Mouse (Mus musculus): ENCODE data around the gene Tap1. TPM values are rescaled to one million over a fixed set of nuclear protein-coding genes. Genes with fewer than 3 reads are reported as not detected.

The Tap1 gene
- total and polyA plus RNA-seq, 3 experiments: 102 to 184 (median 157) TPM

DNA sequence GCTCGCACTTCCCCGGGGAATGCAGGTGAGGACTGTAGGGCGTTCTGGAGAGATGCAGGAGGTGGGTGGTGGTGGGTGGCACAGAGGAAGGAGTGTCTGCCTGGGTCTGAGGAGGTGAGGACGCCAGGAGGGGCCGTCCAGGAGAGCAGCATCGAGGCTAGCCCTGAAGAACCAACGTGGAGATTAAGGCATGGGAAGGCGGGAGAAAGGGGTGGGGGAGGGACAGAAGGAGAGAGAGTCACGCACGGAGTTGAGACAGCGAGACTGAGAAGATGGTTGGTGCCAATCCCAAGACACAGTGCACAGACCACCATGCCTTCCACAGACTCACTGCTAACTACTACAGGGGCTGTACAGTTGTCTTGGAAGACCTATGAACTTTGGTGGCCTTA lies 11.2 kb downstream of the Tap1 start:
- in situ Hi-C loops (cut with MboI; ENCODE audit: low pct_ligation_motif_present, low pct_unique_long_range_greater_than_20kb, low sequenced_read_pairs): no loop called here
- dilution Hi-C loops (cut with MboI; ENCODE audit: extremely low pct_ligation_motif_present, extremely low pct_unique_long_range_greater_than_20kb, low sequenced_read_pairs): no loop called here
- Histone ChIP-seq H3K4me1 (ENCODE audit: control insufficient read depth in 1 of 2, insufficient read depth in 2 of 2) (peaks cover 25 to 61% of the 10 kb centered on the region in 2 experiments), H3K79me2 (replicated peaks; ENCODE audit: control insufficient read depth, extremely low read depth, insufficient read depth, poor library complexity, severe bottlenecking) (peaks cover 51% of the 10 kb centered on the region), H3K9ac (ENCODE audit: insufficient read depth, low read depth) (peak overlapping the region; percentile 100), H3K4me2 (ENCODE audit: insufficient read depth, low read depth, poor library complexity, severe bottlenecking) (peak overlapping the region; percentile 65; the same call in 1 of the 2 replicates), H3K4me3 (replicated peaks in 1 of 3; ENCODE audit: low read depth in 2 of 3, low read length in 2 of 3, poor library complexity in 1 of 3) (peak overlapping the region; percentile 85 to 99 (median 93)), H3K9me3 (replicated peaks; ENCODE audit: low read length) (no peaks in the 10 kb centered on the region), H3K27ac (ENCODE audit: insufficient read depth, low read depth) (peak overlapping the region; percentile 93), H3K27me3 (replicated peaks) (no peaks in the 10 kb centered on the region), H3K36me3 (replicated peaks in 1 of 2; ENCODE audit: control insufficient read depth in 1 of 2, insufficient read depth in 1 of 2, low read length in 1 of 2) (peaks cover 49 to 67% of the 10 kb centered on the region in 2 experiments)
- 0 out of 2 replicates have a peak, but pooled peaks have one; percentile 31 for TF ChIP-seq CHD1 (IDR thresholded peaks at IDR 0.05; ENCODE audit: low read depth, low read length)
- 0 out of 2 replicates have a peak, but pooled peaks have one; percentile 0 for TF ChIP-seq SMC3 (IDR thresholded peaks at IDR 0.05; ENCODE audit: low read depth, low read length)
- 0 out of 2 replicates have a peak, but pooled peaks have one; percentile 6 for TF ChIP-seq SIN3A (IDR thresholded peaks at IDR 0.05; ENCODE audit: low read length)
- TF ChIP-seq MXI1 (IDR thresholded peaks at IDR 0.05; ENCODE audit: low read depth, low read length): 0 out of 2 replicates have a peak, but pooled peaks have one; percentile 26
- no peak for TF ChIP-seq TCF12 (IDR thresholded peaks at IDR 0.05; ENCODE audit: low read depth, low read length)
- DNase-seq (ENCODE audit: extremely low read depth): no peak

GRCm38 (mm10) chr17:34199050-34199619 lies 11.8 kb downstream of the Tap1 start:
- H3K4me2 ChIP-seq (ENCODE audit: insufficient read depth, low read depth, poor library complexity, severe bottlenecking): peak overlapping the region; percentile 65
- dilution Hi-C loops (cut with MboI; ENCODE audit: extremely low pct_ligation_motif_present, extremely low pct_unique_long_range_greater_than_20kb, low sequenced_read_pairs) (no loop called here), in situ Hi-C loops (cut with MboI; ENCODE audit: low pct_ligation_motif_present, low pct_unique_long_range_greater_than_20kb, low sequenced_read_pairs) (no loop called here)
- peak overlapping the region; percentile 85 to 99 (median 93) for H3K4me3 ChIP-seq (replicated peaks in 1 of 3; ENCODE audit: low read depth in 2 of 3, low read length in 2 of 3, poor library complexity in 1 of 3)
- H3K4me1 ChIP-seq (ENCODE audit: control insufficient read depth in 1 of 2, insufficient read depth in 2 of 2): peaks cover 21 to 60% of the 10 kb centered on the region in 2 experiments
- H3K9me3 ChIP-seq (replicated peaks; ENCODE audit: low read length): no peaks in the 10 kb centered on the region
- peak overlapping the region; percentile 100 for H3K9ac ChIP-seq (ENCODE audit: insufficient read depth, low read depth)
- H3K27me3 ChIP-seq (replicated peaks): no peaks in the 10 kb centered on the region
- no peak for DNase-seq (ENCODE audit: extremely low read depth)
- peaks cover 45% of the 10 kb centered on the region for H3K79me2 ChIP-seq (replicated peaks; ENCODE audit: control insufficient read depth, extremely low read depth, insufficient read depth, poor library complexity, severe bottlenecking)
- H3K36me3 ChIP-seq (replicated peaks in 1 of 2; ENCODE audit: control insufficient read depth in 1 of 2, insufficient read depth in 1 of 2, low read length in 1 of 2): peaks cover 43 to 61% of the 10 kb centered on the region in 2 experiments
- peak overlapping the region; percentile 93 for H3K27ac ChIP-seq (ENCODE audit: insufficient read depth, low read depth)
- TF ChIP-seq JUND (conservative IDR thresholded peaks at IDR 0.05; ENCODE audit: low read depth, low read length) (no peak), NRF1 (IDR thresholded peaks at IDR 0.05; ENCODE audit: low read depth, low read length) (no peak), MXI1 (IDR thresholded peaks at IDR 0.05; ENCODE audit: low read depth, low read length) (peak; percentile 58; the same call in 1 of the 2 replicates), MEF2A (IDR thresholded peaks at IDR 0.05; ENCODE audit: borderline replicate concordance, low read depth, low read length) (no peak), SIN3A (IDR thresholded peaks at IDR 0.05; ENCODE audit: low read length) (peak; percentile 46; the same call in 1 of the 2 replicates), CHD1 (IDR thresholded peaks at IDR 0.05; ENCODE audit: low read depth, low read length) (0 out of 2 replicates have a peak, but pooled peaks have one; percentile 42), MYC (IDR thresholded peaks at IDR 0.05; ENCODE audit: low read depth, low read length) (0 out of 2 replicates have a peak, but pooled peaks have one; percentile 4), MAX (IDR thresholded peaks at IDR 0.05; ENCODE audit: low read length) (0 out of 2 replicates have a peak, but pooled peaks have one; percentile 13)

DNA sequence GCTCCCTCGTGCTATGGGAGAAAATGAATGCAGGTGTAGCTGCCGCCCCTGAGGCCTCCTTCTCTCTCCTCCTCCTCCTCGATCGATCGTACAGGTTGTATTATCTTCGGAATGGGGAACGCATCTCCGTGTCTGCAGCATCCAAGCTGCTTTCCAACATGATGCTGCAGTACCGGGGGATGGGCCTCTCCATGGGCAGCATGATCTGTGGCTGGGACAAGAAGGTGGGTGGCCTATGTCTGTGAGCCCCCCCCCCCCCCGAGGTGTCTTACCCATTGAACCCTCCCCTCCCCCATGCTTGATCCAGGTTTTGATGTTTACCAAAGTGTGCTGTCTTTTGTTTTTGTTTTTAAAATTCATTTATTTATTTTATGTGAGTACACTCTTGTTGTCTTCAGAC lies 12.7 kb downstream of the Tap1 start:
- H3K36me3 ChIP-seq (replicated peaks in 1 of 2; ENCODE audit: control insufficient read depth in 1 of 2, insufficient read depth in 1 of 2, low read length in 1 of 2): peaks cover 34 to 51% of the 10 kb centered on the region in 2 experiments
- H3K4me2 ChIP-seq (ENCODE audit: insufficient read depth, low read depth, poor library complexity, severe bottlenecking): peak overlapping the region; percentile 89
- dilution Hi-C loops (cut with MboI; ENCODE audit: extremely low pct_ligation_motif_present, extremely low pct_unique_long_range_greater_than_20kb, low sequenced_read_pairs) (no loop called here), in situ Hi-C loops (cut with MboI; ENCODE audit: low pct_ligation_motif_present, low pct_unique_long_range_greater_than_20kb, low sequenced_read_pairs) (no loop called here)
- TF ChIP-seq TBP (conservative IDR thresholded peaks at IDR 0.05; ENCODE audit: low read depth, low read length) (no peak), USF1 (IDR thresholded peaks at IDR 0.05; ENCODE audit: low read depth, low read length) (no peak), MAZ (IDR thresholded peaks at IDR 0.05; ENCODE audit: low read depth, low read length) (no peak), E2F4 (IDR thresholded peaks at IDR 0.05; ENCODE audit: insufficient replicate concordance, low read depth, low read length) (no peak)
- H3K4me1 ChIP-seq (ENCODE audit: control insufficient read depth in 1 of 2, insufficient read depth in 2 of 2): peaks cover 12 to 50% of the 10 kb centered on the region in 2 experiments
- H3K27me3 ChIP-seq (replicated peaks): no peaks in the 10 kb centered on the region
- H3K4me3 ChIP-seq (replicated peaks in 1 of 3; ENCODE audit: low read depth in 2 of 3, low read length in 2 of 3, poor library complexity in 1 of 3): peak overlapping the region; percentile 53 to 69 (median 57)
- peak overlapping the region; percentile 58 for H3K9ac ChIP-seq (ENCODE audit: insufficient read depth, low read depth)
- H3K27ac ChIP-seq (ENCODE audit: insufficient read depth, low read depth): peak overlapping the region; percentile 48; the same call in 1 of the 2 replicates
- H3K79me2 ChIP-seq (replicated peaks; ENCODE audit: control insufficient read depth, extremely low read depth, insufficient read depth, poor library complexity, severe bottlenecking): peaks cover 43% of the 10 kb centered on the region
- H3K9me3 ChIP-seq (replicated peaks; ENCODE audit: low read length): no peaks in the 10 kb centered on the region
- no peak for DNase-seq (ENCODE audit: extremely low read depth)

All from CH12.LX (cell line).